In genomic region chr4:150257252-150258204, GRCm38 (mm10) we compare ENCODE assay signal across 8 mouse cellular contexts. TPM values are rescaled to one million over a fixed set of nuclear protein-coding genes. Genes with fewer than 3 reads are reported as not detected.
DNase-seq lines count a peak whose midpoint lies in the region; ATAC-seq and TF ChIP-seq lines count a peak whose summit lies in the region.

No protein-coding gene starts in this region.

- peak; percentile 88 for TF ChIP-seq CTCF in midbrain, postnatal 0 days (IDR thresholded peaks at IDR 0.05)

- peaks cover 38% of the 10 kb centered on the region for H3K36me3 ChIP-seq in embryonic facial prominence, embryonic 10.5 days (replicated peaks)
- no peaks in the 10 kb centered on the region for H3K36me3 ChIP-seq in midbrain, postnatal 0 days (ENCODE audit: insufficient read depth, low read length)

- no peak overlapping the region for H3K27ac ChIP-seq in embryonic facial prominence, embryonic 10.5 days (replicated peaks)
- 0 out of 2 replicates have a peak overlapping the region, but pooled peaks have one; percentile 51 for H3K27ac ChIP-seq in midbrain, postnatal 0 days (ENCODE audit: low read depth, low read length)

- 60% methylated on average over 20 of the region's 20 CpGs for WGBS in embryonic facial prominence, embryonic 10.5 days
- 42% methylated on average over 20 of the region's 20 CpGs for WGBS in midbrain, postnatal 0 days

- peaks cover 27% of the 10 kb centered on the region for H3K4me1 ChIP-seq in embryonic facial prominence, embryonic 10.5 days
- H3K4me1 ChIP-seq in midbrain, postnatal 0 days (ENCODE audit: insufficient read depth, low read length), result peaks cover 7% of the 10 kb centered on the region; the same call in 1 of the 2 replicates

- no peak overlapping the region for H3K4me3 ChIP-seq in embryonic facial prominence, embryonic 10.5 days
- no peak overlapping the region for H3K4me3 ChIP-seq in midbrain, postnatal 0 days (ENCODE audit: low read depth, low read length)

- H3K27me3 ChIP-seq in embryonic facial prominence, embryonic 10.5 days (replicated peaks; ENCODE audit: low read depth, poor library complexity, severe bottlenecking), result no peaks in the 10 kb centered on the region
- no peaks in the 10 kb centered on the region for H3K27me3 ChIP-seq in midbrain, postnatal 0 days (ENCODE audit: insufficient read depth, low read length)

- peak; percentile 83 for ATAC-seq in midbrain, postnatal 0 days (ENCODE audit: low FRiP score)

- no peaks in the 10 kb centered on the region for H3K9me3 ChIP-seq in embryonic facial prominence, embryonic 10.5 days
- no peaks in the 10 kb centered on the region for H3K9me3 ChIP-seq in midbrain, postnatal 0 days (ENCODE audit: low read length)

- H3K4me2 ChIP-seq in midbrain, postnatal 0 days (ENCODE audit: low read depth, low read length, poor library complexity, severe bottlenecking), result no peak overlapping the region

- peak; percentile 64 to 77 for DNase-seq in left cerebral cortex, adult 18-20 months (ENCODE audit: low spot score in 2 of 2)
- no peak for DNase-seq in left cerebral cortex, adult 11 months (ENCODE audit: low spot score)
- peak; percentile 90 for DNase-seq in embryonic facial prominence, embryonic 10.5 days (ENCODE audit: low spot score)
- DNase-seq in heart, adult 9 months (ENCODE audit: low spot score in 2 of 2), result peak; percentile 91
- DNase-seq in kidney, adult 8-10 months, result peak; percentile 83 to 90
- peak; percentile 84 for DNase-seq in liver
- peak; percentile 92 for DNase-seq in midbrain, postnatal 0 days (ENCODE audit: low spot score)
- peak; percentile 64 to 82 for DNase-seq in spleen, postnatal 10 days (ENCODE audit: low spot score in 2 of 2)

- H3K9ac ChIP-seq in midbrain, postnatal 0 days (replicated peaks; ENCODE audit: low read length, poor library complexity, severe bottlenecking), result no peak overlapping the region; the same call in 1 of the 2 replicates

RNA-seq across cellular contexts. Expression of gene Eno1, which starts 21.0 kb away (rescaled TPM):
- total RNA-seq in left cerebral cortex, adult 18-20 months (2021), result 100 to 1,000 TPM; 426 to 458 TPM
- 3,458 and 4,025 TPM in 2 replicates for polyA plus RNA-seq in embryonic facial prominence, embryonic 10.5 days (2016; fragmentation: Nextera tagmentation; extraction: Ambion mirVana)
- 438 and 440 TPM in 2 replicates for total RNA-seq in midbrain, postnatal 0 days (2014; rRNA removed)
- polyA plus RNA-seq in midbrain, postnatal 0 days (2015; fragmentation: Nextera tagmentation; extraction: Ambion mirVana), result 1,069 and 1,129 TPM in 2 replicates

RNA-seq across cellular contexts. Expression of gene Rere, which starts 23.9 kb away (rescaled TPM):
- 100 to 1,000 TPM in 1 of 2 experiments, 10 to 100 TPM in 1; 89.9 to 102 TPM for total RNA-seq in left cerebral cortex, adult 18-20 months (2021)
- 26.1 and 31.4 TPM in 2 replicates for polyA plus RNA-seq in embryonic facial prominence, embryonic 10.5 days (2016; fragmentation: Nextera tagmentation; extraction: Ambion mirVana)
- 36.8 and 44.3 TPM in 2 replicates for total RNA-seq in midbrain, postnatal 0 days (2014; rRNA removed)
- 17.9 and 22.7 TPM in 2 replicates for polyA plus RNA-seq in midbrain, postnatal 0 days (2015; fragmentation: Nextera tagmentation; extraction: Ambion mirVana)

RNA-seq across cellular contexts. Expression of gene Car6, which starts 56.4 kb away (rescaled TPM):
- not detected for total RNA-seq in left cerebral cortex, adult 18-20 months (2021)
- polyA plus RNA-seq in embryonic facial prominence, embryonic 10.5 days (2016; fragmentation: Nextera tagmentation; extraction: Ambion mirVana), result 0.27 TPM in 1 of 2 replicates, not detected in the other
- not detected in 2 replicates for total RNA-seq in midbrain, postnatal 0 days (2014; rRNA removed)
- polyA plus RNA-seq in midbrain, postnatal 0 days (2015; fragmentation: Nextera tagmentation; extraction: Ambion mirVana), result not detected in 2 replicates
